Mouse (Mus musculus) ES-E14 (cell line): ENCODE data around the gene Fbxw4. TPM values are rescaled to one million over a fixed set of nuclear protein-coding genes. Genes with fewer than 3 reads are reported as not detected.

ENCODE experiments used
- DNase-seq: peaks from one replicate; pipeline ENCODE4 v3.0.0-alpha.2; 2013; ENCODE audit warnings: low read depth, low spot score
- H3K27ac ChIP-seq: 2 replicates; pipeline ENCODE4 v1.5.1; 2012; ENCODE audit warnings: low read depth, mild to moderate bottlenecking, low read length, moderate library complexity, mixed read lengths; ENCODE audit not compliant: poor library complexity, insufficient read depth, severe bottlenecking
- H3K36me3 ChIP-seq: 2 replicates; pipeline ENCODE4 v1.6.1; 2012; ENCODE audit warnings: mild to moderate bottlenecking, low read length, moderate library complexity, mixed read lengths; ENCODE audit not compliant: control insufficient read depth, poor library complexity, insufficient read depth, severe bottlenecking
- H3K4me1 ChIP-seq, 2 experiments: fragments of 150-350 bp in 1 of 2; sonication (generic) in 1 of 2; 2 replicates each; pipeline ENCODE4 v1.6.1; 2012; ENCODE audit warnings: low read length in 2 of 2, mild to moderate bottlenecking in 1 of 2, mixed read lengths in 1 of 2; ENCODE audit not compliant: control insufficient read depth in 2 of 2, insufficient read depth in 2 of 2, poor library complexity in 1 of 2
- H3K4me3 ChIP-seq, 2 experiments: fragments of 150-350 bp in 1 of 2; sonication (generic) in 1 of 2; 2 replicates each; pipeline ENCODE4 v1.5.1; 2012; ENCODE audit warnings: low read length in 2 of 2, low read depth in 1 of 2, mild to moderate bottlenecking in 1 of 2, mixed read lengths in 1 of 2; ENCODE audit not compliant: insufficient read depth in 1 of 2, poor library complexity in 1 of 2, severe bottlenecking in 1 of 2
- H3K9ac ChIP-seq: 2 replicates; pipeline ENCODE4 v1.6.1; 2012; ENCODE audit warnings: low read depth, mild to moderate bottlenecking, low read length, mixed read lengths; ENCODE audit not compliant: poor library complexity, insufficient read depth, severe bottlenecking
- H3K9me3 ChIP-seq: fragments of 150-350 bp; sonication (generic); 2 replicates; pipeline ENCODE4 v1.6.1; 2012; ENCODE audit warnings: low read depth, mild to moderate bottlenecking, low read length; ENCODE audit not compliant: control insufficient read depth, insufficient read depth
- CHD2 ChIP-seq: IDR thresholded peaks from 2 replicates; pipeline ENCODE4 v1.6.1; 2014; ENCODE audit warnings: mild to moderate bottlenecking, low read depth, low read length, inconsistent platforms
- HCFC1 ChIP-seq: IDR thresholded peaks from 2 replicates; pipeline ENCODE4 v1.6.1; 2012; ENCODE audit warnings: low read length, inconsistent platforms, borderline replicate concordance; ENCODE audit not compliant: insufficient read depth
- MAFK ChIP-seq: IDR thresholded peaks from 2 replicates; pipeline ENCODE4 v1.6.1; 2014; ENCODE audit warnings: mild to moderate bottlenecking, low read depth, low read length, inconsistent platforms; ENCODE audit not compliant: insufficient read depth
- ZC3H11A ChIP-seq: IDR thresholded peaks from 2 replicates; pipeline ENCODE4 v1.6.1; 2012; ENCODE audit warnings: low read depth, mild to moderate bottlenecking, inconsistent platforms, low read length, borderline replicate concordance
- ZNF384 ChIP-seq: IDR thresholded peaks from 2 replicates; pipeline ENCODE4 v1.6.1; 2012; ENCODE audit warnings: low read depth, low read length, inconsistent platforms
- in situ Hi-C, 2 experiments: fragments of 600-800 bp; cut with MboI; formaldehyde crosslinking; loops; one replicate each; pipeline ENCODE4 v1.15.1; 2025; ENCODE audit warnings: low sequenced_read_pairs in 2 of 2, inconsistent platforms in 1 of 2; ENCODE audit not compliant: unreplicated experiment in 2 of 2
- total RNA-seq: library from RNA; depleted of rRNA; stranded (reverse); fragments of 300-350 nt; gene quantifications from 2 replicates; pipeline ENCODE4 v1.2.3, GENCODE M21; 2012

The Fbxw4 gene
- total RNA-seq, 1 experiment = 6.3 TPM

- no peak overlapping the region for H3K4me3 ChIP-seq
- no peak for DNase-seq
- no peaks in the 10 kb centered on the region for H3K36me3 ChIP-seq
- H3K4me1 ChIP-seq = peaks cover 7 to 16% of the 10 kb centered on the region in 2 experiments; a peak in 2 of 4 replicates
- no peak for TF ChIP-seq HCFC1
- TF ChIP-seq ZC3H11A = no peak
- no peak for TF ChIP-seq ZNF384
- no peak for TF ChIP-seq CHD2
- no peak for TF ChIP-seq MAFK
- no peak overlapping the region for H3K9ac ChIP-seq
- in situ Hi-C loops = no loop called here
- H3K27ac ChIP-seq = no peak overlapping the region
- H3K9me3 ChIP-seq = no peaks in the 10 kb centered on the region
These were observed 39.1 kb downstream of the Fbxw4 start for GRCm38 (mm10) chr19:45621061-45621460.

DNA sequence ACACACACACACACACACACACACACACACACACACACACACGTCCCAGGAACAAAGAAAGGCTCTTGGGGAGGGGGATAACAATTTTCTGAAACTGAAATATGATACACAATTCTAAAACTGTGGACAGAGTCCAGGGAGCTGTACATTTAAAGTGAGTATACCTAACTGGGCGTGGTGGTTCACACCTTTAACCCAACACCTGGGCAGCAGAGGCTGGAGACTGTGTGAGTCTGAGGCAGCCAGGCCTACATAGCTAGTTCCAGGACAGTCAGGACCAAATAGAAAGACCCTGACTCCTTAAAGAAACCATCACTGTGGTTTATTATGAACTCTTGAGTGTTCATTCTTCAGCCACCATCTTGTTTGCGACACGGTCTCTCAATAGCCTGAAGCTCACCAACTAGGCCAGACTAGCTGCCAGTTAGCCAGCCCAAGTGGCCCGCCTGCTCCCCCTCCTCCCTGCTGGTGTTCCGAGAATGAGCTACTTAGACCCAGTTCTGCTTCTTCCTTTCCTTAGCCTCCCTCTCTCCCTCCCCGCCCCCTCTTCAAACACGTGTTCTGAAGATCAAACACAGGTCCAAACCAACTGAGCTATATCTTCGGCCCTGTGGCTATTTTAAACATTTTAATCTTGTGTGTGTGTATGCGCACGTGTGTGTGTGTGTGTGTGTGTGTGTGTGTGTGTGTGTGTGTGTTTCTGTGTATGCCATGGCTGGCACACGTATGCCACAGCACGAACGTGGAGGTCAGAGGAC is 40.2 kb downstream of the Fbxw4 start:
- Histone ChIP-seq H3K36me3 (no peaks in the 10 kb centered on the region), H3K9me3 (no peaks in the 10 kb centered on the region), H3K27ac (no peak overlapping the region), H3K4me1 (peaks cover 7 to 24% of the 10 kb centered on the region in 2 experiments; a peak in 3 of 4 replicates), H3K9ac (no peak overlapping the region), H3K4me3 (no peak overlapping the region)
- no peak for TF ChIP-seq ZC3H11A
- no peak for DNase-seq
- in situ Hi-C loops = no loop called here

- TF ChIP-seq CHD2 (no peak), ZC3H11A (no peak), HCFC1 (no peak)
- no peaks in the 10 kb centered on the region for H3K36me3 ChIP-seq
- peaks cover 7 to 22% of the 10 kb centered on the region in 2 experiments; a peak in 3 of 4 replicates for H3K4me1 ChIP-seq
- H3K4me3 ChIP-seq = no peak overlapping the region
- H3K9ac ChIP-seq = no peak overlapping the region
- DNase-seq = no peak
- H3K27ac ChIP-seq = no peak overlapping the region
- in situ Hi-C loops = no loop called here
- H3K9me3 ChIP-seq = no peaks in the 10 kb centered on the region
These were observed 41.9 kb downstream of the Fbxw4 start for GRCm38 (mm10) chr19:45618184-45618583.

DNA sequence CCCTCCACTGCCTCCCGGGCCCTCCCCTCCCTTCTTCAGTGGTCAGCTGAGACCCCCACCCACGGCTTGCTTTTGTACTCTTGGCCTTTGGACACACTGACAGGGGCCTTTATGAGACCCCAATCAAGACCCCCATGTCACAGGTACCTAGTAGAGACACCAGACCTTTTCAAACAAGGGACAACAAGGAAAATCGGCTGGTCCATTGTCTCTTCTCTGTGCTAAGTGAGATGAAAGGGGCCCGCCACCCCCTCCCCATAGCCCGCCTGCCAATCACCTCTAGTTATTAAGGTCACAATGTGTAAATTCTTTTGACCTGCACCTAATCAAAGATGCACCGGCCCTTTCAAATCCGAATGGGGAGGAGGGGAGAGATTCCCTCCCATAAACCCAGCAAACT is 43.4 kb downstream of the Fbxw4 start:
- no peak for DNase-seq

DNA sequence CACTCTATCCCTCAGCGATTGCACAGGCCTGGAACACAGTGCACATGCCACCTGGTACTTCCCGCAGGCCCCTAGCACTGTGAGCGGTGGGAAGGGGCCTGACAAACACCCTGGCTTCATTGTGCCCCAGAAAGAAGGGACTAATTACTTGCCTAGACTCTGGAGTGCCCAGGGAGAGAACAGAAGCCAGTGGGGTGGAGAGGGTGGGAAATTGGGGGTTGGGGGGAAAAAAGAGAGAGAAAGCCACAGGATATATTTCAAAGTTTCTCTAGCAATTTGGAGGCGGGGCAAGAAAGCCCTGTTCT is 43.9 kb downstream of the Fbxw4 start:
- Histone ChIP-seq H3K4me3 (no peak overlapping the region), H3K27ac (no peak overlapping the region), H3K9me3 (no peaks in the 10 kb centered on the region), H3K36me3 (no peaks in the 10 kb centered on the region), H3K4me1 (peaks cover 1 to 14% of the 10 kb centered on the region in 2 experiments; a peak in 3 of 4 replicates), H3K9ac (no peak overlapping the region)
- no peak for DNase-seq
- TF ChIP-seq MAFK (no peak), CHD2 (no peak), HCFC1 (no peak), ZC3H11A (no peak)
- in situ Hi-C loops = no loop called here

More for the DNA sequence above, 43.4 kb downstream of the Fbxw4 start:
- Histone ChIP-seq H3K4me3 (no peak overlapping the region), H3K9ac (no peak overlapping the region), H3K9me3 (no peaks in the 10 kb centered on the region), H3K27ac (no peak overlapping the region), H3K4me1 (peaks cover 1 to 18% of the 10 kb centered on the region in 2 experiments; a peak in 3 of 4 replicates), H3K36me3 (no peaks in the 10 kb centered on the region)
- in situ Hi-C loops = no loop called here
- TF ChIP-seq MAFK (no peak), CHD2 (no peak), ZC3H11A (no peak), HCFC1 (no peak), ZNF384 (no peak)
